Mouse (Mus musculus) midbrain, postnatal 0 days (tissue): ENCODE results near the gene Eml6. TPM values are rescaled to one million over a fixed set of nuclear protein-coding genes. Genes with fewer than 3 reads are reported as not detected.

Experiments
- ATAC-seq: fragments of 200-750 bp; cut with Nextera tagmentation; 2 replicates; pipeline ENCODE4 v1.8.0; 2017; ENCODE audit warnings: moderate number of reproducible peaks, mild to moderate bottlenecking, moderate TSS enrichment, moderate library complexity; ENCODE audit not compliant: low FRiP score
- DNase-seq: peaks from one replicate; pipeline ENCODE4 v3.0.0-alpha.2; 2015; ENCODE audit warnings: low spot score
- H3K27ac ChIP-seq: fragments of 300-500 bp; sonication (generic); 2 replicates; pipeline ENCODE4 v1.5.1; 2014; ENCODE audit warnings: low read depth, mild to moderate bottlenecking, low read length, mixed read lengths
- H3K27me3 ChIP-seq: fragments of 300-500 bp; sonication (generic); 2 replicates; pipeline ENCODE4 v1.6.1; 2014; ENCODE audit warnings: low read length, control low read depth, mixed read lengths; ENCODE audit not compliant: insufficient read depth
- H3K36me3 ChIP-seq: fragments of 300-500 bp; sonication (generic); 2 replicates; pipeline ENCODE4 v1.6.1; 2014; ENCODE audit warnings: low read length, control low read depth, mixed read lengths; ENCODE audit not compliant: insufficient read depth
- H3K4me1 ChIP-seq: fragments of 300-500 bp; sonication (generic); 2 replicates; pipeline ENCODE4 v1.6.1; 2014; ENCODE audit warnings: mild to moderate bottlenecking, control low read depth, antibody characterized with exemption, low read length, mixed read lengths; ENCODE audit not compliant: insufficient read depth
- H3K4me2 ChIP-seq: fragments of 300-500 bp; sonication (generic); 2 replicates; pipeline ENCODE4 v1.6.1; 2014; ENCODE audit warnings: low read depth, mild to moderate bottlenecking, low read length, mixed read lengths; ENCODE audit not compliant: poor library complexity, severe bottlenecking
- H3K4me3 ChIP-seq: fragments of 300-500 bp; sonication (generic); 2 replicates; pipeline ENCODE4 v1.5.1; 2014; ENCODE audit warnings: low read depth, mild to moderate bottlenecking, low read length, moderate library complexity
- H3K9ac ChIP-seq: fragments of 300-500 bp; sonication (generic); replicated peaks from 2 replicates; pipeline ENCODE4 v1.6.1; 2014; ENCODE audit warnings: mild to moderate bottlenecking, low read length, moderate library complexity, mixed read lengths; ENCODE audit not compliant: poor library complexity, severe bottlenecking
- H3K9me3 ChIP-seq: fragments of 300-500 bp; sonication (generic); 2 replicates; pipeline ENCODE4 v1.6.1; 2016; ENCODE audit warnings: low read length, control low read depth
- CTCF ChIP-seq: IDR thresholded peaks from 2 replicates; pipeline ENCODE4 v1.5.1; 2016; ENCODE audit warnings: antibody characterized with exemption, mild to moderate bottlenecking
- WGBS: fragments of 180-500 bp; shearing (Covaris S2); extraction: QIAGEN DNeasy Blood & Tissue Kit; methylation state at CpG from one replicate; pipeline ENCODE4 v1.1.7; 2014; 5-methylcytosine and 5-hydroxymethylcytosine counted together
- polyA plus RNA-seq: library from polyadenylated mRNA; unstranded; fragments of >200 nt; fragmentation: Nextera tagmentation; extraction: Ambion mirVana; gene quantifications from 2 replicates; pipeline ENCODE4 v1.2.1, GENCODE M21; 2015
- total RNA-seq: library from RNA; depleted of rRNA; stranded (reverse); fragments of >200 nt; gene quantifications from 2 replicates; pipeline ENCODE4 v1.2.3, GENCODE M21; 2014

The Eml6 gene
- total and polyA plus RNA-seq, 2 experiments from 2014 or later, result 4.8 to 20.1 TPM

GRCm38 (mm10) chr11:29779409-29780026 is 246.3 kb downstream of the Eml6 start:
- Histone ChIP-seq H3K27me3 (no peaks in the 10 kb centered on the region), H3K9ac (no peak overlapping the region), H3K27ac (no peak overlapping the region), H3K9me3 (no peaks in the 10 kb centered on the region), H3K4me2 (no peak overlapping the region), H3K36me3 (peaks cover 8% of the 10 kb centered on the region), H3K4me3 (no peak overlapping the region), H3K4me1 (no peaks in the 10 kb centered on the region)
- WGBS, result 29% methylated on average over 2 of the region's 2 CpGs
- ATAC-seq, result no peak
- TF ChIP-seq CTCF, result no peak
- no peak for DNase-seq

DNA sequence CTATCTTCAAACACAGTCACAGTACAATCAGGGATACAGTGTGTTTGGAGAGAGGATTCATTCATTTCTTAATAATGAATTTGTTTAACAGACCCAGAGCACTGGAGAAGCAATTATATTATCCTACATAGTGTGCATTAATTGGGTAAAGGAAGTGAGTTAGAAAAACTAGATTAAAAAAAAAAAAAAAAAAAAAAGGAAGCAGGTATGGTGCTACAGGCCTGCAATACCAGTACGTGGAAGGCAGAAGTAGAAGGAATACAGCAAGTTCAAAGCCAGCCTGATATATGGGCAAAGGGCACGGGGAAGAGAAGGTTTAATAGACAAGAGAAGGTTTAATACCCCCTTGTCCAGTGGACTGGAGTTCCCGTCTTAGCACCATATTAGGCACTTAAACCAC is 246.9 kb downstream of the Eml6 start:
- ATAC-seq, result no peak
- peaks cover 8% of the 10 kb centered on the region for H3K36me3 ChIP-seq

GRCm38 (mm10) chr11:29777964-29778363 is 247.9 kb downstream of the Eml6 start:
- DNase-seq (no peak), ATAC-seq (no peak)
- peaks cover 4% of the 10 kb centered on the region for H3K36me3 ChIP-seq
- no peaks in the 10 kb centered on the region for H3K4me1 ChIP-seq
- no peak overlapping the region for H3K4me2 ChIP-seq
- no peak overlapping the region for H3K9ac ChIP-seq
- TF ChIP-seq CTCF, result no peak
- no peak overlapping the region for H3K27ac ChIP-seq
- no peak overlapping the region for H3K4me3 ChIP-seq
- no peaks in the 10 kb centered on the region for H3K9me3 ChIP-seq
- no peaks in the 10 kb centered on the region for H3K27me3 ChIP-seq

More for the DNA sequence above, 246.9 kb downstream of the Eml6 start:
- DNase-seq, result no peak
- Histone ChIP-seq H3K9ac (no peak overlapping the region), H3K4me3 (no peak overlapping the region), H3K27ac (no peak overlapping the region), H3K9me3 (no peaks in the 10 kb centered on the region), H3K27me3 (no peaks in the 10 kb centered on the region), H3K4me1 (no peaks in the 10 kb centered on the region), H3K4me2 (no peak overlapping the region)
- WGBS, result 79% methylated on average over 3 of the region's 3 CpGs
- TF ChIP-seq CTCF, result no peak

- ATAC-seq, result no peak
- Histone ChIP-seq H3K27me3 (no peaks in the 10 kb centered on the region), H3K4me2 (no peak overlapping the region), H3K36me3 (no peaks in the 10 kb centered on the region), H3K9me3 (no peaks in the 10 kb centered on the region), H3K9ac (no peak overlapping the region), H3K4me3 (no peak overlapping the region), H3K4me1 (no peaks in the 10 kb centered on the region), H3K27ac (no peak overlapping the region)
- no peak for DNase-seq
- TF ChIP-seq CTCF, result no peak
- WGBS, result 64% methylated on average over 2 of the region's 2 CpGs
Measured at GRCm38 (mm10) chr11:29774760-29775159, 251.1 kb downstream of the Eml6 start.

DNA sequence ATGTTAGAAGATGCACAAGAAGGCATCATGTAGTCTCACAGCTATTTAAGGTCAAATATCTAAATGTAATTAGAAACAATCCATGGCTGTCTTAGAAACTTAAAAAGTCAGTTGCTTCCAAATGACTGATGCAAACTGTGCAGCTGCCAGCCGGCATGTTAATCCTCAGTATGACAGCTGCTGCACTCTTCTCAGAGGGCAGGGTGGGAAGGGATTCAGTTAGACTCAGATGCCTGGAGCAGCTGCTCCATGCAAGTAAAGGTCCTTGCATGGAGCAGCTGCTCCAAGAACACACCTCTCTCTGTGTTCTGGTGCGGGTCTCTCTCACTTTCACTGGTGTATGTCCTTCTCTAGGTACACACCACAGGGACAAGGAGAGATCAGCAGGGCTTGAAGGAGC is 251.5 kb downstream of the Eml6 start:
- Histone ChIP-seq H3K9ac (no peak overlapping the region), H3K4me3 (no peak overlapping the region), H3K27me3 (no peaks in the 10 kb centered on the region), H3K4me1 (no peaks in the 10 kb centered on the region), H3K9me3 (no peaks in the 10 kb centered on the region), H3K27ac (no peak overlapping the region), H3K36me3 (no peaks in the 10 kb centered on the region), H3K4me2 (no peak overlapping the region)
- no peak for TF ChIP-seq CTCF
- ATAC-seq (no peak), DNase-seq (peak; percentile 52)
- 23% methylated on average over 2 of the region's 2 CpGs for WGBS

DNA sequence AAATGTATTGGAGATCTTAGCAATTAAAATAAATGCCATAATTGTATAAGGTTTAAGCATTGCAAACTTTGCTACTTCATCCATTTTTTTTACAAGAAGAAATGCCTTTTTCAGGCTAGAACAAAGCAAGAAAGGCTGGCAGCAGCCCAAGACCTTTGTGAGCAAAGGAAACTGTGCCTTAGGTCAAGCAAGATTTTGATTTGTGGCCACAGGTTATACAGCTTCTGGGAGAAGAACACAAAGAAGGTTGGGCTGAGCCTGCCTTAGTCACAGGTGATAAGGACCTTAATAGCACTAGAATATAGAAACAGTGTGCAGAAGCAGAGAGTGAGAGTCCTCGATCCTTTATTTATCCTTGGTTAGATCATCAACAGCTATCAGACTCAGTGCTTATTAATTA is 253.6 kb downstream of the Eml6 start:
- no peak for TF ChIP-seq CTCF
- Histone ChIP-seq H3K27ac (no peak overlapping the region), H3K4me1 (no peaks in the 10 kb centered on the region), H3K4me2 (no peak overlapping the region), H3K9ac (no peak overlapping the region), H3K36me3 (no peaks in the 10 kb centered on the region), H3K4me3 (no peak overlapping the region), H3K27me3 (no peaks in the 10 kb centered on the region), H3K9me3 (no peaks in the 10 kb centered on the region)
- no peak for DNase-seq
- WGBS, result 97% methylated on average over 1 of the region's 1 CpGs
- no peak for ATAC-seq
